Mouse (Mus musculus) neural tube, embryonic 11.5 days (tissue): Measurements from ENCODE around the gene Mroh7. TPM values are rescaled to one million over a fixed set of nuclear protein-coding genes. Genes with fewer than 3 reads are reported as not detected.
"Not testable (repeated sequence)": the region's sequence is repeated elsewhere in the genome, so short reads cannot be mapped to it uniquely, and the experiment has no call there.

Source experiments
- ATAC-seq: fragments of 200-750 bp; cut with Nextera tagmentation; 2 replicates; pipeline ENCODE4 v1.8.0; 2017; ENCODE audit warnings: moderate number of reproducible peaks, mild to moderate bottlenecking, moderate TSS enrichment, moderate library complexity; ENCODE audit not compliant: insufficient read depth, low FRiP score, low TSS enrichment
- DNase-seq: peaks from one replicate; pipeline ENCODE4 v3.0.0-alpha.2; 2015; ENCODE audit warnings: low spot score
- H3K27ac ChIP-seq: fragments of 300-500 bp; sonication (generic); 2 replicates; pipeline ENCODE4 v1.5.1; 2014; ENCODE audit warnings: low read depth, mild to moderate bottlenecking, low read length
- H3K27me3 ChIP-seq: fragments of 300-500 bp; sonication (generic); 2 replicates; pipeline ENCODE4 v1.6.1; 2014; ENCODE audit warnings: mild to moderate bottlenecking, low read length, mixed read lengths; ENCODE audit not compliant: control insufficient read depth, insufficient read depth
- H3K36me3 ChIP-seq: fragments of 300-500 bp; sonication (generic); 2 replicates; pipeline ENCODE4 v1.6.1; 2014; ENCODE audit warnings: mild to moderate bottlenecking, low read length, moderate library complexity, mixed read lengths; ENCODE audit not compliant: control insufficient read depth, insufficient read depth
- H3K4me1 ChIP-seq: fragments of 300-500 bp; sonication (generic); 2 replicates; pipeline ENCODE4 v1.6.1; 2014; ENCODE audit warnings: low read length, mixed read lengths; ENCODE audit not compliant: control insufficient read depth, insufficient read depth
- H3K4me2 ChIP-seq: fragments of 300-500 bp; sonication (generic); 2 replicates; pipeline ENCODE4 v1.6.1; 2014; ENCODE audit warnings: low read depth, mild to moderate bottlenecking, moderate library complexity
- H3K4me3 ChIP-seq: fragments of 300-500 bp; sonication (generic); 2 replicates; pipeline ENCODE4 v1.5.1; 2014; ENCODE audit warnings: low read depth, low read length
- H3K9ac ChIP-seq: fragments of 300-500 bp; sonication (generic); 2 replicates; pipeline ENCODE4 v1.6.1; 2014; ENCODE audit warnings: mild to moderate bottlenecking, low read length
- H3K9me3 ChIP-seq: fragments of 300-500 bp; sonication (generic); 2 replicates; pipeline ENCODE4 v1.6.1; 2016; ENCODE audit warnings: low read length; ENCODE audit not compliant: control insufficient read depth
- whole genome bisulfite sequencing: fragments of 180-500 bp; shearing (Covaris S2); extraction: QIAGEN DNeasy Blood & Tissue Kit; methylation state at CpG from one replicate; pipeline ENCODE4 v1.1.7; 2014; 5-methylcytosine and 5-hydroxymethylcytosine counted together
- polyA plus RNA-seq: library from polyadenylated mRNA; unstranded; fragments of >200 nt; fragmentation: Nextera tagmentation; extraction: Ambion mirVana; gene quantifications from 2 replicates; pipeline ENCODE4 v1.2.1, GENCODE M21; 2014

Mroh7 gene
- polyA plus RNA-seq, 1 experiment from 2014 or later, result not detected

DNA sequence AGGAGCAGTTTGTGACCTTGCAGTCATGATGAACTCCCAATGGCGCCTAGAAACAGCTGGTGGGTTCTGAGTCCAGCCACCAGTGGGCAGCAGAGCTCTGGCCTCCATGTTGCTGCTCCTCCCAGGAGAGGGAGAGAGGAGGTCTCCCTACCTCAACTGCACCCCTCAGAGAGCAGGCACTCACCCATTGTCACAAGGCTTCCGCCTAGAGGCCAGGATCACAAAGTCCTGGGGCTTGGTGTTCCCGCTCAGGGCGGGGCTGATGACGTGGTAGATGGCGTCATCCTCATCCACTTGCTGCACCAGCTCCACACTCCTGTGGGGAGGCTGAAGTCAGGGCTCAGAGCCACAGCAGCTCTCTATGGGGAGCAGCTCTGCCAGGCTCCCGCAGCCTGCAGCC, 19.0 kb upstream of the Mroh7 start:
- Histone ChIP-seq H3K4me1 (no peaks in the 10 kb centered on the region), H3K27me3 (no peaks in the 10 kb centered on the region), H3K4me2 (peak overlapping the region; percentile 26; the same call in 1 of the 2 replicates), H3K4me3 (no peak overlapping the region), H3K36me3 (no peaks in the 10 kb centered on the region), H3K9me3 (no peaks in the 10 kb centered on the region), H3K9ac (peak overlapping the region; percentile 35; the same call in 1 of the 2 replicates), H3K27ac (no peak overlapping the region)
- DNase-seq, result peak; percentile 82
- ATAC-seq, result peak; percentile 90
- WGBS, result 4% methylated on average over 7 of the region's 7 CpGs

DNA sequence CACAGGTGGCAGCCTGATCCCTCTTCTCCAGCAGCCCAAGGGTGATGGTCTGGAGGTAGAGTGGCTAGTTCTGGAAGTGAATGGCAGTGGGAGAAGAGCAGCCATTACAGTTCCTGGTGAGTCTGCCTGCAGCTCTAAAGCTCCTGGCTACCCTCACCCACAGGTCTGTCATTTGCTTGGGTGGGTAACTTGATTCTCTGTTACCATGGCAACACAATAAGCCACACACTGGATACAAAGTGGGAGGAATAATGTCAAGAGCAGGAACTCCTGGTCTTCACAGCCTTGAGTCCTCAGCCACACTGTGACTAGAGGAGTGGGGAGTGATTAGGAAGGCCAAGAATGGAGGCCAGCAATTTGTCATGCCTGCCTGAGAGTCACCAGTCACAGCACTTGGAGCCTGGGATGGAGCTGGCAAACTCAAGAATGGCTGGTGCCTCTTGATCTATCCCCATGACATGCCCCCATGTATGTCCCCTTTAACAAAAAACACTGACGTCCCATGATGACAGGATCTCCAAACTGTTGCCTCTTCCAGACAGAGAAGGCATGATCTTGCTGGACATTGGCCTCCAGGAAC, 16.4 kb upstream of the Mroh7 start:
- DNase-seq (no peak), ATAC-seq (no peak)
- H3K4me3 ChIP-seq, result no peak overlapping the region
- H3K9ac ChIP-seq, result no peak overlapping the region
- no peak overlapping the region for H3K4me2 ChIP-seq
- H3K4me1 ChIP-seq, result no peaks in the 10 kb centered on the region
- no peaks in the 10 kb centered on the region for H3K36me3 ChIP-seq
- no peaks in the 10 kb centered on the region for H3K27me3 ChIP-seq
- 64% methylated on average over 1 of the region's 1 CpGs for WGBS
- H3K9me3 ChIP-seq, result no peaks in the 10 kb centered on the region
- H3K27ac ChIP-seq, result no peak overlapping the region

DNA sequence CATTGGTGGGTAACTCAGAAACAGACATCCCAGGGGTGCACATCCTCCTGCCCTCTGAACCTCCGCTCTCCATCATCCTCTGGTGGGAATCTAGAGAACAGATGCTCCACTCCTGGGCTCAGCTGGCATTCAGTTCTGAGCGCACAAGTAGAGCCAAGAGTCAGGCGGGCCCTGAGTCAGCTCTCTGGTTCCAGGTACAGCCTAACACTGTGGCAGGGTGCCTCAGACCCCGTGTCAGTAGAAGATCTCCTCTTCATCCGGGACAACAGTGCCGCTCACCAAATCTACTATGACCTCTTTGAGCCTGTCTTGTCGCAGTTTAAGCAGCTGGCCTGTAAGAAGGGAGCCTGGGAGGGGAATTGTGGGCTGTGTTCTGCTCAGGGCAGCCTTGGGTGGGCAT, 15.1 kb upstream of the Mroh7 start:
- Histone ChIP-seq H3K27ac (no peak overlapping the region), H3K9ac (no peak overlapping the region), H3K9me3 (no peaks in the 10 kb centered on the region), H3K4me3 (no peak overlapping the region), H3K4me2 (no peak overlapping the region), H3K4me1 (no peaks in the 10 kb centered on the region), H3K27me3 (no peaks in the 10 kb centered on the region), H3K36me3 (no peaks in the 10 kb centered on the region)
- WGBS, result 83% methylated on average over 7 of the region's 7 CpGs
- no peak for ATAC-seq
- no peak for DNase-seq

DNA sequence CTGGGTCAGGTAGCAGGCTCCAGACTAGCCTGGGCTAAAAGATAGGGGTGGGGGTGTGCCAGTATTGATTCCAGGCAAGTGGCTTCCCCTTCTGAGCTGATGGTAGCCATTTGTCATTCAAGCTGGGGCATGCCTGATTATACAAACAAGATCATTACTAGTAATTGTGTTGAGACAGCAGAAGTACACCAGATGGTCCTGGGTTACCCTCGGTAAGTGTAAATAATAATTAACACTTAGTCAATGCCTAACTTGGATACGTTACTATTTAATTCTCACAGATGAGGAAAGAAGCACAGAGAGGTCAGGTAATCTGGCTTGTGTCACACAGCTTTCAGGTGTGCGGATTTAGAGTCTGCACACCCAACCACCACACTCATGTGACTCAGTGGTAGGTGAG, 7.2 kb upstream of the Mroh7 start:
- Histone ChIP-seq H3K27me3 (no peaks in the 10 kb centered on the region), H3K9me3 (no peaks in the 10 kb centered on the region), H3K9ac (no peak overlapping the region), H3K4me1 (no peaks in the 10 kb centered on the region), H3K4me3 (no peak overlapping the region), H3K36me3 (no peaks in the 10 kb centered on the region), H3K27ac (no peak overlapping the region), H3K4me2 (no peak overlapping the region)
- ATAC-seq (no peak), DNase-seq (no peak)
- WGBS, result 65% methylated on average over 3 of the region's 3 CpGs

DNA sequence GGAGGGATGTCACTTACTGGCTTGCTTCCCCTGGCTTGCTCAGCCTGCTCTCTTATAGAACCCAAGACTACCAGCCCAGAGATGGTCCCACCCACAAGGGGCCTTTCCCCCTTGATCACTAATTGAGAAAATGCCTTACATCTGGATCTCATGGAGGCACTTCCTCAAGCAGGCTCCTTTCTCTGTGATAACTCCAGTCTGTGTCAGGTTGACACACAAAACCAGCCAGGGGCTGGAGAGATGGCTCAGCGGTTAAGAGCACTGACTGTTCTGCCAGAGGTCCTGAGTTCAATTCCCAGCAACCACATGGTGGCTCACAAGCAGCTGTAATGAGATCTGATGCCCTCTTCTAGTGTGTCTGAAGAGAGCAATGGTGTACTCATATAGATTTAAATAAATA, 6.2 kb upstream of the Mroh7 start:
- DNase-seq, H3K27ac ChIP-seq, H3K27me3 ChIP-seq, ATAC-seq, H3K4me2 ChIP-seq, H3K36me3 ChIP-seq, H3K4me3 ChIP-seq, H3K9ac ChIP-seq, H3K4me1 ChIP-seq, H3K9me3 ChIP-seq: not testable (repeated sequence)
- 86% methylated on average over 1 of the region's 1 CpGs for WGBS

DNA sequence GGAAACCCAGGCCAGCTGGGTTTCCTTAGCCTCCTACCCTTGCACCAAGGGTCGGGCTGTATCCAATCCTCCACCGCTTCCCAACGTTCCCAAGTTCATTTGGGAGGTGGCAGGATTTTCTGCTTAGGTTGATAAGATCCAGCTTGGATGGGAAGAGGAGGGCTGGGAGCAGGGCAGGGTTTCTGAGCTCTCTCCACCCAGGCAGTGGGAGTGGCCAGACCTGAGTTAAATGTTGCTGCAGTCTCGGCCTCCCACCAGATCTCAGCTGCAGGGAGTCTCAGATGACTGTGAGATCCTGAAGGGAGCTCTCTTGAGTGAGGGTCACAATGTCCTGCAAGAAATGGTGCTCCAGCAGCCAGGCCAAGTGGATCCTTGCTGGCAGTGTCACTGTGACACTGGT, 2.9 kb upstream of the Mroh7 start, which contains the start of gene Fam151a:
Gene Fam151a (plus strand): TSS at position 254 of the 400 bp plus-strand sequence.
- no peak within 1 kb of the TSS for H3K27ac ChIP-seq
- no peak for ATAC-seq
- no peaks in the 10 kb centered on the region for H3K27me3 ChIP-seq
- 63% methylated on average over 4 of the region's 4 CpGs for WGBS
- DNase-seq, result no peak
- H3K4me3 ChIP-seq, result no peak within 1 kb of the TSS
- no peak within 1 kb of the TSS for H3K4me2 ChIP-seq
- no peak within 1 kb of the TSS for H3K9ac ChIP-seq
- H3K36me3 ChIP-seq, result no peaks in the 10 kb centered on the region
- no peaks in the 10 kb centered on the region for H3K9me3 ChIP-seq
- H3K4me1 ChIP-seq, result no peaks in the 10 kb centered on the region

DNA sequence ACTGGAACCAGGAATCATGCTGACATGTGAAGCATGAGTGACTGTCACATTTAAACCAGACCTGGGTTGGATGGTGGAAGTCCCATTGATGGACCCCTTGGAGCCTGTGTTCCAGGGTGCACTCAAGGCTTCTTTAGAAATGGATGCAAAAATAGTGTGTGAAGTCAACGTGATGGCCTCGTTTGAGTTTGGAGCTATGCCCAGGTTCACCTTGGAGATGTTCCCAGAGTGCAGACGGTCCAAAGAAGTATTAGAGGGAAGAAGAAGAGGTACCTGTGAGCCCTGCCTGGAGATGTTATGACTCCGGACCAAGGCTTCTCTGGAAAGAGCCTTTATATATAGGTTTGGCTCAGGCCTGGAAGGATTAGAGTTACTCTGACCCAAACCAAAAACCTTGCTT, 10.1 kb downstream of the Mroh7 start:
- 91% methylated on average over 4 of the region's 4 CpGs for WGBS
- no peak for ATAC-seq
- Histone ChIP-seq H3K9me3 (no peaks in the 10 kb centered on the region), H3K27ac (no peak overlapping the region), H3K36me3 (no peaks in the 10 kb centered on the region), H3K4me1 (no peaks in the 10 kb centered on the region), H3K27me3 (no peaks in the 10 kb centered on the region), H3K4me2 (no peak overlapping the region), H3K4me3 (no peak overlapping the region), H3K9ac (no peak overlapping the region)
- DNase-seq, result no peak

DNA sequence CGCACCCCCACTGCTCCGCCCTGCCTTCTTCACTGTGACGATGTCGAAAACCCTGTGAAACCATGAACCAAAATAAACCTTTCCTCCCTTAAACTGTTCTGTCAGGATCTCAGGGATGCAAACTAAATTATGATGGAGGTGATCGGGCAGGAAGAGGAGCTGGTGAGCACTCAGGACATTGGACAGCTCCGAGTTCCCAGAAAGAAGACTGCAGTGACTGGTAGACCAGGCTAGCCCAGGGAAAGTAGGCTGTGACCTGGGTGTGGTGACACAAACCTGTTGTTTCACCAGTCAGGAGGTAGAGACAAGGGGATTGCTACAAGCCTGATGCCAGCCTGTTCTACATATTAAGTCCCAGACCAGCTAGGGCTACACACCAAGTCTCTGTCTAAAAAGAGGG, 17.1 kb downstream of the Mroh7 start:
- Histone ChIP-seq H3K4me2 (no peak overlapping the region), H3K4me1 (no peaks in the 10 kb centered on the region), H3K27me3 (no peaks in the 10 kb centered on the region), H3K27ac (no peak overlapping the region), H3K9ac (no peak overlapping the region), H3K9me3 (no peaks in the 10 kb centered on the region), H3K4me3 (no peak overlapping the region), H3K36me3 (no peaks in the 10 kb centered on the region)
- DNase-seq (no peak), ATAC-seq (no peak)
- 90% methylated on average over 6 of the region's 6 CpGs for WGBS

DNA sequence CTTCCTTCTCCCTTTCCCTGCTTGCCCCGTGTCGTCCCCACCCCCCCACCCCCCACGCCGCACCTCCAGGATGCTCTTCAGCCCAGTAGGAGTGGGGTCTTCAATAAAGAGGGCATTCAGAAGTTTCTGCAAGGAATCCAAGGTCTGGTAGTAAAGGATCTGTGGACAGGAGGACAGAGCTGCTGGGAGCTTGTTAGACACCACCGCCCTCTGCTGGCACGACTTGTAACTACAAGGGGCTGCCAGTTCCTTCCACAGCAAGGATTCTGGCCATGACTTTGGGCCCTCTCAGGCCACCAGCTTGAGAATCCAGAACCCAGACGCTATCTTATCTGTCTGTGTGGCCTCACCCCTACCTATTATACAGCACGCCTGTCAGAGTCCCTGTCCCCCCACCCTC, 22.3 kb downstream of the Mroh7 start:
- Histone ChIP-seq H3K9ac (no peak overlapping the region), H3K27me3 (no peaks in the 10 kb centered on the region), H3K27ac (no peak overlapping the region), H3K9me3 (no peaks in the 10 kb centered on the region), H3K36me3 (no peaks in the 10 kb centered on the region), H3K4me3 (no peak overlapping the region), H3K4me1 (no peaks in the 10 kb centered on the region), H3K4me2 (no peak overlapping the region)
- WGBS, result 3% methylated on average over 8 of the region's 8 CpGs
- peak; percentile 78 for DNase-seq
- no peak for ATAC-seq
